7 mouse cellular contexts compared by ENCODE assay signal in genomic region chr1:132476575-132476927, GRCm38 (mm10). TPM values are rescaled to one million over a fixed set of nuclear protein-coding genes. Genes with fewer than 3 reads are reported as not detected.
DNase-seq lines count a peak whose midpoint lies in the region; ATAC-seq and TF ChIP-seq lines count a peak whose summit lies in the region.

No protein-coding gene starts in this region.

- peak overlapping the region; percentile 59 for H3K27ac ChIP-seq in spleen, adult 2 months (ENCODE audit: insufficient read depth, low read length)
- peak overlapping the region; percentile 50; the same call in 1 of the 2 replicates for H3K27ac ChIP-seq in forebrain, embryonic 11.5 days (ENCODE audit: low read depth, low read length)
- peak overlapping the region; percentile 74 for H3K27ac ChIP-seq in liver, adult 2 months (replicated peaks; ENCODE audit: insufficient read depth, low read depth, low read length)
- no peak overlapping the region for H3K27ac ChIP-seq in stomach, embryonic 14.5 days (ENCODE audit: low read length)

- intact Hi-C loops in gastrocnemius, postnatal 36 days (cut with DNase I): loop anchor here (2.0 kb wide), 1 partner anchor 60 kb away; the partner anchor contains the start of gene Dstyk

- peaks cover 5% of the 10 kb centered on the region; the same call in 1 of the 2 replicates for H3K4me1 ChIP-seq in spleen, adult 2 months (ENCODE audit: control insufficient read depth, insufficient read depth, insufficient read length)
- H3K4me1 ChIP-seq in forebrain, embryonic 11.5 days (replicated peaks; ENCODE audit: control insufficient read depth, insufficient read depth, low read length): peaks cover 2% of the 10 kb centered on the region; the same call in 1 of the 2 replicates
- peaks cover 8% of the 10 kb centered on the region for H3K4me1 ChIP-seq in liver, adult 2 months (ENCODE audit: control insufficient read depth, insufficient read depth, low read length)
- H3K4me1 ChIP-seq in stomach, embryonic 14.5 days (ENCODE audit: control insufficient read depth, insufficient read depth, low read length): peaks cover 7% of the 10 kb centered on the region; the same call in 1 of the 2 replicates

- no peaks in the 10 kb centered on the region for H3K27me3 ChIP-seq in spleen, adult 2 months (ENCODE audit: control insufficient read depth, insufficient read depth, low read length)
- no peaks in the 10 kb centered on the region for H3K27me3 ChIP-seq in forebrain, embryonic 11.5 days (ENCODE audit: control insufficient read depth, insufficient read depth, low read length)
- no peaks in the 10 kb centered on the region for H3K27me3 ChIP-seq in liver, adult 2 months (ENCODE audit: control insufficient read depth, insufficient read depth, low read length)
- no peaks in the 10 kb centered on the region for H3K27me3 ChIP-seq in stomach, embryonic 14.5 days (ENCODE audit: control insufficient read depth, insufficient read depth, low read length)

- H3K36me3 ChIP-seq in spleen, adult 2 months (ENCODE audit: control insufficient read depth, insufficient read depth, low read length): no peaks in the 10 kb centered on the region
- no peaks in the 10 kb centered on the region for H3K36me3 ChIP-seq in forebrain, embryonic 11.5 days (ENCODE audit: control insufficient read depth, insufficient read depth, low read length)
- no peaks in the 10 kb centered on the region for H3K36me3 ChIP-seq in liver, adult 2 months (ENCODE audit: control insufficient read depth, insufficient read depth, low read length)
- H3K36me3 ChIP-seq in stomach, embryonic 14.5 days (ENCODE audit: control insufficient read depth, insufficient read depth, low read length): no peaks in the 10 kb centered on the region

- no peak for DNase-seq in spleen, adult 2 months (ENCODE audit: low read depth in 1 of 2, low spot score in 2 of 2)
- no peak for DNase-seq in spleen, adult 12 weeks (ENCODE audit: low spot score)
- no peak for DNase-seq in forebrain, embryonic 11.5 days (ENCODE audit: low spot score)
- DNase-seq in liver, adult 2 months (ENCODE audit: extremely low read depth, low read depth, low spot score): no peak
- DNase-seq in spleen, adult 18-20 months: no peak
- DNase-seq in gastrocnemius, postnatal 36 days: no peak

- peak; percentile 68 for ATAC-seq in forebrain, embryonic 11.5 days (replicated peaks; ENCODE audit: low FRiP score)
- ATAC-seq in stomach, embryonic 14.5 days (ENCODE audit: insufficient number of reproducible peaks, insufficient read depth, low FRiP score, low read depth): peak; percentile 39; the same call in 1 of the 2 replicates

- H3K79me2 ChIP-seq in liver, adult 2 months (ENCODE audit: control insufficient read depth, insufficient read depth, low read length): peaks cover 16% of the 10 kb centered on the region

- peak overlapping the region; percentile 89 for H3K4me3 ChIP-seq in spleen, adult 2 months (ENCODE audit: extremely low read depth, insufficient read depth, insufficient read length)
- H3K4me3 ChIP-seq in forebrain, embryonic 11.5 days (ENCODE audit: low read depth, low read length): peak overlapping the region; percentile 84
- peak overlapping the region; percentile 58 for H3K4me3 ChIP-seq in liver, adult 2 months (ENCODE audit: insufficient read depth, low read depth, low read length)
- H3K4me3 ChIP-seq in stomach, embryonic 14.5 days (ENCODE audit: low read depth, low read length): peak overlapping the region; percentile 77

- peak overlapping the region; percentile 84 for H3K4me2 ChIP-seq in forebrain, embryonic 11.5 days (ENCODE audit: low read depth, low read length, severe bottlenecking)
- H3K4me2 ChIP-seq in stomach, embryonic 14.5 days (replicated peaks; ENCODE audit: low read depth, low read length): peak overlapping the region; percentile 81

- H3K9me3 ChIP-seq in forebrain, embryonic 11.5 days (ENCODE audit: control insufficient read depth, low read length): no peaks in the 10 kb centered on the region
- H3K9me3 ChIP-seq in stomach, embryonic 14.5 days (ENCODE audit: control insufficient read depth, low read depth, low read length): no peaks in the 10 kb centered on the region

- no peak for TF ChIP-seq POLR2A in spleen, adult 2 months (IDR thresholded peaks at IDR 0.05; ENCODE audit: low read depth, low read length)
- TF ChIP-seq POLR2A in liver, adult 2 months (IDR thresholded peaks at IDR 0.05; ENCODE audit: extremely low read depth, insufficient read depth, low read length): no peak

- peak overlapping the region; percentile 85 for H3K9ac ChIP-seq in forebrain, embryonic 11.5 days (ENCODE audit: low read length)
- H3K9ac ChIP-seq in liver, adult 2 months (ENCODE audit: low read depth, low read length): peak overlapping the region; percentile 49
- peak overlapping the region; percentile 74 for H3K9ac ChIP-seq in stomach, embryonic 14.5 days (replicated peaks; ENCODE audit: low read depth, low read length)

- 2% methylated on average over 9 of the region's 9 CpGs for WGBS in spleen, adult 2 months
- 6% methylated on average over 9 of the region's 9 CpGs for WGBS in forebrain, embryonic 11.5 days
- WGBS in liver, adult 2 months: 3% methylated on average over 9 of the region's 9 CpGs
- 6% methylated on average over 9 of the region's 9 CpGs for WGBS in stomach, embryonic 14.5 days

- TF ChIP-seq CTCF in spleen, adult 2 months (IDR thresholded peaks at IDR 0.05; ENCODE audit: extremely low read depth, insufficient read depth, insufficient read length, insufficient replicate concordance): no peak
- TF ChIP-seq CTCF in liver, adult 2 months (IDR thresholded peaks at IDR 0.05; ENCODE audit: low read depth, low read length): no peak

RNA-seq across cellular contexts. Expression of gene Rbbp5, which starts 0.6 kb away (rescaled TPM):
- polyA plus RNA-seq in spleen, adult 2 months (2012; rRNA removed): 10.7 and 12.1 TPM in 2 replicates
- 62.0 and 67.3 TPM in 2 replicates for polyA plus RNA-seq in forebrain, embryonic 11.5 days (2014; fragmentation: Nextera tagmentation; extraction: Ambion mirVana)
- 21.4 and 21.7 TPM in 2 replicates for total RNA-seq in liver, adult 2 months (2014; rRNA removed)
- polyA plus RNA-seq in liver, adult 2 months (2012; rRNA removed): 10.2 and 10.5 TPM in 2 replicates
- 40.2 and 43.8 TPM in 2 replicates for polyA plus RNA-seq in stomach, embryonic 14.5 days (2014; fragmentation: Nextera tagmentation; extraction: Ambion mirVana)
- total RNA-seq in gastrocnemius, postnatal 36 days (2021): 10 to 100 TPM; 14.2 to 20.0 TPM

RNA-seq across cellular contexts. Expression of gene Tmem81, which starts 29.5 kb away (rescaled TPM):
- 2.5 and 3.1 TPM in 2 replicates for polyA plus RNA-seq in spleen, adult 2 months (2012; rRNA removed)
- polyA plus RNA-seq in forebrain, embryonic 11.5 days (2014; fragmentation: Nextera tagmentation; extraction: Ambion mirVana): 1.1 and 1.3 TPM in 2 replicates
- total RNA-seq in liver, adult 2 months (2014; rRNA removed): 1.4 and 1.8 TPM in 2 replicates
- 1.0 and 1.5 TPM in 2 replicates for polyA plus RNA-seq in liver, adult 2 months (2012; rRNA removed)
- 2.0 and 2.3 TPM in 2 replicates for polyA plus RNA-seq in stomach, embryonic 14.5 days (2014; fragmentation: Nextera tagmentation; extraction: Ambion mirVana)
- total RNA-seq in gastrocnemius, postnatal 36 days (2021): 1 to 10 TPM in 1 of 2 experiments, under 1 TPM in 1; 0.82 to 1.3 TPM

RNA-seq across cellular contexts. Expression of gene Dstyk, which starts 59.2 kb away (rescaled TPM):
- 4.6 and 5.3 TPM in 2 replicates for polyA plus RNA-seq in spleen, adult 2 months (2012; rRNA removed)
- 13.6 and 15.7 TPM in 2 replicates for polyA plus RNA-seq in forebrain, embryonic 11.5 days (2014; fragmentation: Nextera tagmentation; extraction: Ambion mirVana)
- total RNA-seq in liver, adult 2 months (2014; rRNA removed): 8.9 and 10.1 TPM in 2 replicates
- polyA plus RNA-seq in liver, adult 2 months (2012; rRNA removed): 3.6 and 4.1 TPM in 2 replicates
- 17.3 and 20.9 TPM in 2 replicates for polyA plus RNA-seq in stomach, embryonic 14.5 days (2014; fragmentation: Nextera tagmentation; extraction: Ambion mirVana)
- 1 to 10 TPM; 8.9 to 9.2 TPM for total RNA-seq in gastrocnemius, postnatal 36 days (2021)
